Mouse (Mus musculus) cerebellum, adult 18-20 months (tissue): ENCODE data around the gene Znrf1.
"Not testable (repeated sequence)": the region's sequence is repeated elsewhere in the genome, so short reads cannot be mapped to it uniquely, and the experiment has no call there.

Source experiments
- DNase-seq, 2 experiments: peaks; one replicate each; pipeline ENCODE4 v3.0.0; 2021

Gene Znrf1

GRCm38 (mm10) chr8:111642496-111642895 is 106.6 kb downstream of the Znrf1 start:
- peak in 1 of 2 experiments; percentile 13 for DNase-seq

GRCm38 (mm10) chr8:111642939-111643263 is 107.0 kb downstream of the Znrf1 start:
- no peak for DNase-seq

- DNase-seq = peak; percentile 93
These were observed 107.6 kb downstream of the Znrf1 start, which contains the start of gene Zfp1 for GRCm38 (mm10) chr8:111643264-111644141. TSS of gene Zfp1 (plus strand) at chr8:111643401.

- not testable (repeated sequence) for DNase-seq
These were observed 108.6 kb downstream of the Znrf1 start for GRCm38 (mm10) chr8:111644286-111645051.

GRCm38 (mm10) chr8:111645715-111646114 is 109.8 kb downstream of the Znrf1 start:
- no peak for DNase-seq

GRCm38 (mm10) chr8:111648834-111649233 is 112.9 kb downstream of the Znrf1 start:
- no peak for DNase-seq

GRCm38 (mm10) chr8:111650651-111651050 is 114.8 kb downstream of the Znrf1 start:
- no peak for DNase-seq

GRCm38 (mm10) chr8:111653524-111653923 is 117.6 kb downstream of the Znrf1 start:
- no peak for DNase-seq

- no peak for DNase-seq
These were observed 121.5 kb downstream of the Znrf1 start for GRCm38 (mm10) chr8:111657312-111657854.

GRCm38 (mm10) chr8:111658819-111659423 is 123.0 kb downstream of the Znrf1 start:
- DNase-seq = peak in 1 of 2 experiments; percentile 18

GRCm38 (mm10) chr8:111662473-111662872 is 126.6 kb downstream of the Znrf1 start:
- peak; percentile 83 to 84 for DNase-seq

GRCm38 (mm10) chr8:111666751-111667150 is 130.9 kb downstream of the Znrf1 start:
- DNase-seq = no peak
